Mouse (Mus musculus) monocyte, adult 5-6 weeks (primary cell): ENCODE measurements around the gene Eif4a2. TPM values are rescaled to one million over a fixed set of nuclear protein-coding genes. Genes with fewer than 3 reads are reported as not detected.

Source experiments
- ATAC-seq: fragments of 153-309, 156-312 bp; replicated peaks from 2 replicates; pipeline ENCODE4 v1.8.0; 2017; ENCODE audit warnings: mild to moderate bottlenecking; ENCODE audit not compliant: low TSS enrichment, insufficient number of reproducible peaks, severe bottlenecking, poor library complexity, low FRiP score
- total RNA-seq: library from RNA; stranded (forward); fragments of 200-1000, 200-491, 200-594 nt; gene quantifications from 3 replicates; pipeline ENCODE4 v1.2.3, GENCODE M21; 2017

Eif4a2 gene
- total RNA-seq, 1 experiment from 2014 or later = 1,817 TPM

- peak; percentile 97 for ATAC-seq
These were observed 20.6 kb downstream of the Eif4a2 start, which contains the start of gene Rfc4 for GRCm38 (mm10) chr16:23127673-23128375. Rfc4 (minus strand) TSS chr16:23127737.

DNA sequence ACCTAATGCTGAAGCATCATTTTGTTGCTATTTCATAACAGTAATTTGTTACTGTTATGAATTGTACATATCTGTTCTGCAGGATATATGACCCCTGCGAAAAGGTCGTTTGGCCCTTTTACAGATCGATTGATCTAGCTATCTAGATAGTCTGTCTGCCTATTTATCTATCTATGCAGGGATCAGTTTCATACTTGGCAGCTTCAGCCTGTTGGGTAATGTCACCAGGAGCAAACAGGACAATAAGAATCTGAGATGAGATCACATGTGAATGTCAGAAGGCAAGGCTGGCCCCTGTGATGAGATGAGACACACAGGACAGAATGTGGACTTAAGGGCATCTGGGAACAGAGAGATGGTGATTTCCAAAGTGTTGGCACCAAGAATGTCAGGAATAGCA lies 23.1 kb downstream of the Eif4a2 start:
- no peak for ATAC-seq

DNA sequence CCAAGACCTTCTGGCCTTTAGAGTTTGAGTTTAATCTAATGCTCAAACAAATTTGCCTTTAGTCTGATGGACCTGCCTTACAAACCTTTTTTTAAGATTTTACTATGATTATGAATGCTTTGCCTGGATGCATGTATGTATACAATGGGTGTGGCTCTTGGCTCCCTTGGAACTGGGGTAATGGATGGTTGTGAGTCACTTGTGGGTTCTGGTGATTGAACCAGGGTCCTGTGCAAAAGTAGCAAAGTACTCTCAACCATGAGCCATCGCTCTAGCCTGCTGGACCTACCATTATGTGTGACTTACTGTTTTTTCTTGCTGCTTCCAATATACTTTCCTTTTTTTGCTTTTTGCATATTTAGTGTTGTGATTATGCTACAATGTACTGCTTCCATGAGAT lies 25.1 kb downstream of the Eif4a2 start:
- ATAC-seq = no peak

DNA sequence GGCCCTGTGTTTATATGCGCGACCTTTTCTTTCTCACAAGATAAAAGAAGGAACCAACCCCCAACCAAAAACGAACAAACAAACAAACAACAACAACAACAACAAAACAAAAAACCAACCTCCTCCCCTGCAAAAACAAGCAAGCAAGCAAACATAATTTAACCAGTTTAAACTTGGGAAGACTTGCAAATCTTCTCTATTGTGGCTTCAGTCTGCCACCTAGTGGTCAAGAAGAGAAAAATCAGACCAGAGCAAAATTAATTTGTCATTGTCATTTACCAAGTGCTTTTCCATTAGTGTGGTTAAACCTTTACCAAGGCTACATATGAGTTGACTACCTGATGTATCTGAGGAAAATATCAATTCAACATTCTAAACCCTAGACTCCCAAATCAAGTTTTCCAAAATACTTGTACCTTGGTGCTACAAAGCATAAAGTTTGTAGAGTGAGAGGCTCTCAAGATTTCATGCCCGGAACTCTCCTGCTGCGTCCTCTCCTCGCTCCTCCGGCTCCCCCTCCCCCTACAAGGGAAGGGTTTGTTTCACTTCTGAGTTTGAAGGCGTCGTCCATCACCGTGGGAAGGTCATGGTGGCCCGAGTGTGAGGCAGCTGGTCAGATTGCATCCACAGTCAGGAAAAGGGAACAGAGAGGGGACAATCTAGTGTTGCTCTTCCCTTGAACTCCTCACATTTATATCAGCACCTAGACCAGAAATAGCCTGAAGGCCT lies 28.3 kb downstream of the Eif4a2 start:
- peak; percentile 83 for ATAC-seq

DNA sequence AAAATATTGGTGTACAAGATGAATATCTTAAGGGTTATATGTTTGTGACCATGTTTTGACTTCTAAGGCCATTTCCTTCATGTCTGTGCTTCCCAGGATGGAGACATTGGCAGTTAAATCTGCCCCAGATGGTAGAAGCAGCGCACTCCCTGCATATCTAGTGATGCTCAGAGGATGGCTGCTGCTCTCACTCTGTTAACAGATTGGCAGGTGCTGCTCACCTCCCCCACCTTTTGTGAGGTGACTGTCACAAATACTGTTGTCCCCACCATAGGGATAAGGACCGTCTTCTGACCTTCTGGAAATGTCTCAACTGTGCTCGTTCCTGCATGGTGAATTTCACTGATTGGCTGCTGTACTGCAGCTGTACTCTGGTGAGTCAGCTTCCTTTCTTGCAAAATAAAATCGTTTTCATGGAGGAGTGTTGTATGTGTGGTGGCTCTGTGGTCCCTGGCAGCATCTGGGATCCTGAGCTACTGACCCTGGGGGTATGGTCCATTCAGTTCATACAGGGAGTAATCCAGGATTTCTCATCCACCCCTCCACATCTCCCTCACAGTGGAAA lies 29.2 kb downstream of the Eif4a2 start:
- ATAC-seq = peak; percentile 42; the same call in 1 of the 2 replicates

DNA sequence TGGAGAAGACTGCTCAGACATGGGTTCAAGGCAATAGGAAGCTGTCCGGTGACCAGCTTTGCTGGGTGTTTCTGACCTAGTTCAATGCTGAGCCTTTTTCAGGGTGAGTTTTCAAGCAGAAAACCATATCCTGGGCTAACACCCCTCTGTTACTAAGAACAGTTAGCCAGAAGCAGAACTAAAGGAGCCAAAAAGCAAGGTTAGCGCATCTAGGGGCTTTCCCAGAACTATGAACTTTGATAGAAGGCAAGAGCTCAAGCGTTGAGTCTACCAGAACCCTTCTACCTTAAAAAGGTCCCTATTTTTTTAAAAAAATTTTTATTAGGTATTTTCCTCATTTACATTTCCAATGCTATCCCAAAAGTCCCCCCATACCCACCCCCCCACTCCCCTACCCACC lies 33.7 kb downstream of the Eif4a2 start:
- no peak for ATAC-seq

DNA sequence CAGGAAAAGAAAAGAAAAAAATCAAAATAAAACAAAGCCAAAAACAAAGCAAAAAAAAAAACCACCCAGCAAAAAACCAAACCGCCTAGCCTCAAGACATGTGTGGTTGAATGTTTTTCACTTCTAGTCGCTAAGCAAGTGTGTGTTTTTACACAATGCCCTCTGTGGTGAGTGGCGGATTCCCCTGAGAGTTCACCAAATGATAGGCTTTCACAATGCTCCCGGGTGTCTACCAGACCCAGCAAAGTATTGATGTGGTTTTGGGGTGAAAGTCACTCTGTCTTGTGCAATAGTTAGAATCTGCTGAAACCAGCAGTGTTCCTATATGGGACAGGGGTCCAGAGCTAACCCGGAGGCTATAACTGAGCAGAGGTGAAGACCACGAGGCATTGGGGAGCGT lies 37.1 kb downstream of the Eif4a2 start:
- peak; percentile 92 for ATAC-seq

GRCm38 (mm10) chr16:23145211-23145610 lies 38.0 kb downstream of the Eif4a2 start:
- ATAC-seq = no peak

DNA sequence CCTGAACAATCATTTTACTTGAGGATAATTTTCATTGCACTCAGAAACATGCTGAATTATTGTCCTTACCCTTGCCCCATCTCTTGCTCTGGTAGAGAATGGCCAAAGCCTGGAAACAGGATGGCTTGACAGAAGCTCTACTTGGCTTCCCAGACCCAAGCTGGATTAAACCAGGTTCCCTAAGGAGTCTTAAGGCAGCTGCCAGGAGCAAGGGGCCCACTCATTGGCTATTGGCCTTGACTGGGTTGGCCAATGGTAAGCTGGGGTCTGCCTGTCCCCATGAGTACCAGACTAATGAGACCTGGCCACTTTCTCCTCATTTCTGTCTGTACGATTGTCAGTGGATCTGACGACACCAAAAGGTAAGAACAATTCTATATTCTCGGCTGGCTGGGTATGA lies 39.0 kb downstream of the Eif4a2 start, which contains the start of gene Adipoq:
TSS of gene Adipoq (plus strand) at position 257 of the 400 bp plus-strand sequence.
- ATAC-seq = no peak

GRCm38 (mm10) chr16:23148936-23149335 lies 41.7 kb downstream of the Eif4a2 start:
- ATAC-seq = no peak

- no peak for ATAC-seq
These were observed 42.2 kb downstream of the Eif4a2 start for GRCm38 (mm10) chr16:23149396-23149795.

DNA sequence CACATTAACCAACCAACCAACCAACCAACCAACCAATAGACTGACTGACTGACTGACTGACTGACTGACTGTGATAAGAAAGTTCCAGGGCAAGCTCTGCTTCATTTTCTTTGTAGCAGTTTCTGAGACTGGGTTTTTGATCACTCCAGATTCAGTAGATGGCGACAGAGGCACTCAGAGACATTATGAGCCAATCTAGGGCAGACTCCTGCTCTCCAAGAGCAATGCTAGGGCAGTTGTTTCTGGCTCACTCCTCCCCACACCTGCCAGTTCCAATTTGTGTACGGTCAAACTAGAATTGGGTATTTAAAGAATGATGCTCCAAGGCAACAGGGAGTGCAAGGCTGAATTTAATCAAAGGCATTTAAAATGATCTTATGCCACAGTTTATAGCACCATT lies 44.2 kb downstream of the Eif4a2 start:
- ATAC-seq = no peak

DNA sequence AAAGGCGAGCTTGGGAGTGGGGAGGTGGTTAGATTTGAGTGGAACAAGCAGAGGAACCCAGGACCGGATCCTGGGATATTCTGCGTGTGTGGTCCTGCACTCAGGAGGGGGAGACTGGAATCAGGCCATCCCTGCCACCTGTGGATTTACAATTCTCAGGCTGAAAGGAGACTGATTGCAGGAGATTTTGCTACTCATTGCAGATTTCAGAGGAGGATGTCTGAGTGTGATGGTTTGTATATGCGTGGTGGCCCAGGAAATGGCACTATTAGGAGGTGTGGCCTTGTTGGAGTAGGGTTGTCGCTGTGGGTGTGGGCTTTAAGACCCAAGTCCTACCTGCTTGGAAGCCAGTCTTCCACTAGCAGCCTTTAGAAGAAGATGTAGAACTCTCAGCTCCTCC lies 47.0 kb downstream of the Eif4a2 start:
- ATAC-seq = no peak

GRCm38 (mm10) chr16:23157013-23157412 lies 49.8 kb downstream of the Eif4a2 start:
- no peak for ATAC-seq

DNA sequence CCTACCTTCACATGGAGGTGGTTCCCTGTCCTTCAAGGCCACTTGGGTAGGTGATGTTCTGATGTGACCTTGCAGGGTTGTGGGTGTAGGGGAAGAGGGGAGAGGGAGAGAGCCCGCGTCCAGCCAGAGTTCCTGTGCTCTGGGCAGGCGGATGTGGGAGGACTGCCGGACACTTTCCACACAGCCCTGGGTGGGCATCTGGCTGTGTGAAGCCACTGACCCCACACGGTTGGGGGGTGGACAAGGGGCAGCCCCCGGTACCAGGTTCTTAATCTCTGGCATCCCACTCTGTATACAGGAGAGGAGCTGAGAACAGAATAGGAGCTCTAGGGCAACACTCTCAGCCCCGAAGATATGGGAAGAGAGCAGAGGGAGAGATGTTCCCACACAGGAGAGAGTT lies 51.0 kb downstream of the Eif4a2 start:
- ATAC-seq = no peak

DNA sequence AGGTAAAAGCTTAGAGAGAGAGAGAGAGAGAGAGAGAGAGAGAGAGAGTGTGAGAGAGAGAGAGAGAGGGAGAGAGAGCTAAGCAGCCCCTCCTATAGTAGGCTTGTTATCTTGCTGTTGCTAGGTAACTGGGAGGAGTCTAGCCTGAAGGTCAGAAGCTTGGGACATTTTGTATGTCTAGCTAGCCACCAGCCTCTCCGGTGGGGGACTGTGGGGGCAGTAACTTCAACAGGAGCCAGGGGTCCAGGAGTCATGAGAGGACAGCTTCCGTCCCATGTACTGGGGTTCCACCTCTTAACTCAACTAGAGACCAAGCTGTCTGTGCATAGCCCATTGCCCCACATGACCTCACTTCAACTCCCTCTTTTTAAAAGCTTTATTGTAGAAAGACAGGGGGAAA lies 51.7 kb downstream of the Eif4a2 start:
- ATAC-seq = no peak

DNA sequence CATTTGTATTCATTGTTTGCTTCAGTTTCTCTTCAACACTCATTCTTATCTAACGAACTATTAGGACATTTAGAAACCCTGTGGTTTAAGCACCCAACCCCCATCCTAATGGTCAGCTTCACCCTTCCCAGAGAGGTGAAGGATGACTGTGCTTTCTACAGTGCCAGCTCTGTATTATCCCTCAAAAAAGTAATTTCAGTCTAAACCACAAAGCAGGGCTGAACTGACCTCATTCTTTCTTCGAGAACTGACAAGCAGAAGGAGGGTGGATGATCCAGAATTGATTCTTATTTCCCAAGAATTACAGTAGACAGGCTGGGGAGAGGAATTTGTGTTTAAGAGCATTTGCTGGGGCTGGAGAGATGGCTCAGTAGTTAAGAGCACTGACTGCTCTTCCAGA lies 52.5 kb downstream of the Eif4a2 start:
- ATAC-seq = no peak

DNA sequence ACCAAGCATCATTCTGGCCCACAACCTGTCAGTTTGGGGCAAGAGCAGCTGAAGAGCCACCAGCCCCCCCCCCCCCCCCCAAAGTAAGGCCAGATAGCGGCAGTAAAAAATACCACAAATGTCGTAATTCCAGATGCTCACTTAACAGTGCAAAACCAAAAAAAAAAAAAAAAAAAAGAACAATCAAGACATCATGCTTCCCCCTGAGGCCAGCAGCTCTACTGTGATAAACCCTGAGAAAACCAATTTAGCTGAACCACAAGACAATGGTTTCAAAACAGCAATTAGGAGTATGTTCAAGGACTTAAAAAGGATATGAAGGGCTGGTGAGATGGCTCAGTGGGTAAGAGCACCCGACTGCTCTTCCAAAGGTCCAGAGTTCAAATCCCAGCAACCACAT lies 54.9 kb downstream of the Eif4a2 start:
- ATAC-seq = no peak
